Mouse (Mus musculus) liver, adult 2 months (tissue): ENCODE measurements around the gene Isx. TPM values are rescaled to one million over a fixed set of nuclear protein-coding genes. Genes with fewer than 3 reads are reported as not detected.

ENCODE experiments used
- DNase-seq: peaks from one replicate; pipeline ENCODE4 v3.0.0-alpha.2; 2011; ENCODE audit warnings: low read depth, low spot score; ENCODE audit errors: extremely low read depth
- H3K27ac ChIP-seq: fragments of 200-500 bp; replicated peaks from 2 replicates; pipeline ENCODE4 v1.5.1; 2012; ENCODE audit warnings: low read depth, mild to moderate bottlenecking, control low read depth, inconsistent platforms, low read length; ENCODE audit not compliant: insufficient read depth
- H3K27me3 ChIP-seq: fragments of 200-500 bp; 2 replicates; pipeline ENCODE4 v1.6.1; 2012; ENCODE audit warnings: mild to moderate bottlenecking, moderate library complexity, low read length, inconsistent platforms; ENCODE audit not compliant: control insufficient read depth, insufficient read depth
- H3K36me3 ChIP-seq: fragments of 200-500 bp; 2 replicates; pipeline ENCODE4 v1.6.1; 2012; ENCODE audit warnings: low read length, inconsistent platforms; ENCODE audit not compliant: control insufficient read depth, insufficient read depth
- H3K4me1 ChIP-seq: fragments of 200-500 bp; 2 replicates; pipeline ENCODE4 v1.6.1; 2011; ENCODE audit warnings: low read length; ENCODE audit not compliant: control insufficient read depth, insufficient read depth
- H3K4me3 ChIP-seq: fragments of 200-500 bp; 2 replicates; pipeline ENCODE4 v1.5.1; 2011; ENCODE audit warnings: low read depth, mild to moderate bottlenecking, control low read depth, low read length, moderate library complexity; ENCODE audit not compliant: insufficient read depth
- H3K79me2 ChIP-seq: fragments of 200-500 bp; 2 replicates; pipeline ENCODE4 v1.6.1; 2012; ENCODE audit warnings: inconsistent platforms, mild to moderate bottlenecking, low read length, moderate library complexity; ENCODE audit not compliant: control insufficient read depth, insufficient read depth
- H3K9ac ChIP-seq: fragments of 200-500 bp; 2 replicates; pipeline ENCODE4 v1.6.1; 2012; ENCODE audit warnings: low read depth, mild to moderate bottlenecking, control low read depth, inconsistent platforms, low read length
- CTCF ChIP-seq: fragments of 200-500 bp; IDR thresholded peaks from 2 replicates; pipeline ENCODE4 v1.5.1; 2011; ENCODE audit warnings: low read depth, low read length, control low read depth
- POLR2A ChIP-seq: fragments of 200-500 bp; IDR thresholded peaks from 2 replicates; pipeline ENCODE4 v1.6.1; 2011; ENCODE audit warnings: low read length, control low read depth; ENCODE audit not compliant: insufficient read depth; ENCODE audit errors: extremely low read depth
- WGBS: fragments of 180-500 bp; shearing (Covaris S2); methylation state at CpG from one replicate; pipeline ENCODE4 v1.1.7; 2018; 5-methylcytosine and 5-hydroxymethylcytosine counted together
- polyA plus RNA-seq: library from polyadenylated mRNA; depleted of rRNA; stranded (reverse); fragments of >200 nt; gene quantifications from 2 replicates; pipeline ENCODE4 v1.2.3, GENCODE M21; 2012; rRNA removed
- total RNA-seq: library from RNA; depleted of rRNA; stranded (reverse); fragments of >200 nt; gene quantifications from 2 replicates; pipeline ENCODE4 v1.2.3, GENCODE M21; 2014; rRNA removed

The Isx gene
- not detected in 2 replicates for total RNA-seq
- polyA plus RNA-seq, result 0.06 TPM in 1 of 2 replicates, not detected in the other

- Histone ChIP-seq H3K4me3 (no peak within 1 kb of the TSS), H3K79me2 (no peaks in the 10 kb centered on the region), H3K27me3 (no peaks in the 10 kb centered on the region), H3K4me1 (no peaks in the 10 kb centered on the region), H3K9ac (no peak within 1 kb of the TSS), H3K36me3 (no peaks in the 10 kb centered on the region), H3K27ac (no peak within 1 kb of the TSS)
- TF ChIP-seq POLR2A (no peak), CTCF (no peak)
- DNase-seq, result no peak
- 75% methylated on average over 3 of the region's 3 CpGs for WGBS
These were observed at the start of gene Isx for GRCm38 (mm10) chr8:74872940-74873339. Isx (plus strand) TSS chr8:74873173.

GRCm38 (mm10) chr8:74827689-74828088 is 45.3 kb upstream of the Isx start:
- DNase-seq, result no peak
- Histone ChIP-seq H3K79me2 (no peaks in the 10 kb centered on the region), H3K36me3 (no peaks in the 10 kb centered on the region), H3K4me3 (no peak overlapping the region), H3K9ac (no peak overlapping the region), H3K4me1 (no peaks in the 10 kb centered on the region), H3K27me3 (no peaks in the 10 kb centered on the region), H3K27ac (no peak overlapping the region)
- TF ChIP-seq POLR2A, result no peak
- TF ChIP-seq CTCF, result no peak
- WGBS, result 65% methylated on average over 3 of the region's 3 CpGs

- TF ChIP-seq POLR2A, result no peak
- no peak for TF ChIP-seq CTCF
- H3K9ac ChIP-seq, result no peak overlapping the region
- H3K4me3 ChIP-seq, result no peak overlapping the region
- no peaks in the 10 kb centered on the region for H3K4me1 ChIP-seq
- 67% methylated on average over 5 of the region's 5 CpGs for WGBS
- no peak for DNase-seq
- no peaks in the 10 kb centered on the region for H3K27me3 ChIP-seq
- no peak overlapping the region for H3K27ac ChIP-seq
- H3K79me2 ChIP-seq, result no peaks in the 10 kb centered on the region
- no peaks in the 10 kb centered on the region for H3K36me3 ChIP-seq
These were observed 41.7 kb upstream of the Isx start for GRCm38 (mm10) chr8:74831322-74831721.

GRCm38 (mm10) chr8:74834246-74834645 is 38.7 kb upstream of the Isx start:
- Histone ChIP-seq H3K4me1 (no peaks in the 10 kb centered on the region), H3K27ac (no peak overlapping the region), H3K79me2 (no peaks in the 10 kb centered on the region), H3K36me3 (no peaks in the 10 kb centered on the region), H3K4me3 (no peak overlapping the region), H3K27me3 (no peaks in the 10 kb centered on the region), H3K9ac (no peak overlapping the region)
- DNase-seq, result no peak
- no peak for TF ChIP-seq CTCF
- TF ChIP-seq POLR2A, result no peak
- WGBS, result 52% methylated on average over 1 of the region's 1 CpGs

- no peak for TF ChIP-seq CTCF
- Histone ChIP-seq H3K27ac (no peak overlapping the region), H3K4me3 (no peak overlapping the region), H3K27me3 (no peaks in the 10 kb centered on the region), H3K4me1 (no peaks in the 10 kb centered on the region), H3K9ac (no peak overlapping the region), H3K36me3 (no peaks in the 10 kb centered on the region), H3K79me2 (no peaks in the 10 kb centered on the region)
- 35% methylated on average over 12 of the region's 12 CpGs for WGBS
- no peak for DNase-seq
These were observed 25.5 kb upstream of the Isx start for GRCm38 (mm10) chr8:74847376-74848048.

GRCm38 (mm10) chr8:74848707-74849106 is 24.3 kb upstream of the Isx start:
- TF ChIP-seq CTCF (no peak), POLR2A (no peak)
- Histone ChIP-seq H3K79me2 (no peaks in the 10 kb centered on the region), H3K36me3 (no peaks in the 10 kb centered on the region), H3K27ac (no peak overlapping the region), H3K4me1 (no peaks in the 10 kb centered on the region), H3K4me3 (no peak overlapping the region), H3K9ac (no peak overlapping the region), H3K27me3 (no peaks in the 10 kb centered on the region)
- WGBS, result 91% methylated on average over 1 of the region's 1 CpGs
- no peak for DNase-seq
